Mouse (Mus musculus): ENCODE measurements around the gene Ctsa. TPM values are rescaled to one million over a fixed set of nuclear protein-coding genes. Genes with fewer than 3 reads are reported as not detected.
"Not testable (repeated sequence)": the region's sequence is repeated elsewhere in the genome, so short reads cannot be mapped to it uniquely, and the experiment has no call there.

Gene Ctsa
- polyA plus RNA-seq, 1 experiment from 2014 or later, result 135 TPM

DNA sequence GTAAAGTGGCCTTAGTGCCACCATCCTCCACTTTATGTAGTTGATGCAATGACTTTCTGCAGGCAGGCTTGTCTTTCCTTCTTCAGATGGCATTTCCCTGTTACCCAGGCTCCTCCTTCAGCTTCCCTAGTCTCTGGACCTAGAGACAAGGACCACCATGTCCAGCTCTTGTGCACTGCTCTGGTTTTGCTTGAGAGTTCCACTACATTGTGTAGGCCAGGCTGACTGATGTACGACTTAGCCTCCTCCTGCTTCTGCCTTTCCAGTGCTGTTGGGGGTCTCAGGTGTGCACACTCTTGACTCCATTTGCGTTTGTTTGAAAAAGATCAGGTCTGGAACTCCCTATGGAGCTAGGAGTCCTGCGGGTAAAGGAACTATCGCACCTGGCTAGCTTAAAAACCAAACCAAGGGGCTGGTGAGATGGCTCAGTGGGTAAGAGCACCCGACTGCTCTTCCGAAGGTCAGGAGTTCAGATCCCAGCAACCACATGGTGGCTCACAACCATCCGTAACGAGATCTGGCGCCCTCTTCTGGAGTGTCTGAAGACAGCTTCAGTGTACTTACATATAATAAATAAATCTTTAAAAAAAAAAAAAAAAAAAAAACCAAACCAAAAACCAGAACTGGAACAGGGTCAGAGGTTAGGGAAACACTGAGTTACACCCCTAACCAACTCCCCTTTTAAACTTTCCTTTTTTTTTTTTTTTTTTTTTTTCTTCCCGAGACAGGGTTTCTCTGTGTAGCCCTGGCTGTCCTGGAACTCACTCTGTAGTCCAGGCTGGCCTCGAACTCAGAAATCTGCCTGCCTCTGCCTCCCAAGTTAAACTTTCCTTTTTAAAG, 44.9 kb downstream of the Ctsa start:
- Histone ChIP-seq H3K4me1 (ENCODE audit: control insufficient read depth, insufficient read depth, low read length) (peaks cover 30% of the 10 kb centered on the region), H3K4me2 (replicated peaks; ENCODE audit: low read depth, low read length) (peak overlapping the region; percentile 94), H3K4me3 (ENCODE audit: low read length) (peak overlapping the region; percentile 96)
- not testable (repeated sequence) for H3K27me3 ChIP-seq (ENCODE audit: control insufficient read depth, insufficient read depth, low read length); H3K9me3 ChIP-seq (ENCODE audit: control insufficient read depth, low read length); H3K36me3 ChIP-seq (ENCODE audit: control insufficient read depth, insufficient read depth, low read length); H3K9ac ChIP-seq (ENCODE audit: low read depth, low read length); H3K27ac ChIP-seq (ENCODE audit: low read depth, low read length); ATAC-seq (ENCODE audit: low FRiP score, low TSS enrichment)
- 75% methylated on average over 10 of the region's 11 CpGs for WGBS

DNA sequence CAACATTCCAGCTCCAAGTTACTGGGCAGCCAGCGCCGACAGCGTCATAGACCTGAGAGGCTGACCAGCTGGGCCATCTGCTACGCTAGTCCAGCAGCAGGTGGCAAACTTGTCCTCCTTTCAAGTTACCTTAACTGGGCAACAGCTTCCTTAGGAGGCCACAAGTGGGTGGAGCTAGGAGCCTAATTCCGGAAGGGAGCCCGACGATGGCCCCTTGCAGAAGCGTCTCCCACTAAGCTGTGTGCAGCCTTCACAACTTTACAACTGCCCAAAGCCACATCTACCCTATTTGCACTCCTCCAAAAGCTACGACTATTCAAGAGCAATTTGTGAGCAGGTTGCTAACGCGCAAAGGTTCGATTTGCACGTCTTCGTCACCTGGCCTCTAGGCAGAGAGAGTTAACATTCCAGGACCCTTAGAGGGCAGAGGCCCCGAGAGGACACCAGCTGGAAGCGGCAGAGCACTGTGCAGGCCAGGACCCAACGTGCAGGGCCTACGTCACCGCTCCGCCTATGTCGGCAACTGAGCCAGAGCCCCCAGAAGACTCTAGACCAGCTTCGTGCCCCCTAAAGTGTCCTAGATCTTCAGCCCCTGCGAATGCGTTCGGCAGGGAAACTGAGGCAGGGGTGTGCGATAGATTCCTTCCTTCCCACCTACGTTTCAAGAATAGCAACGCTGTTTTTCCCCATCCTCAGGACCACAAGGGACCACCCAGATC, 46.0 kb downstream of the Ctsa start:
- WGBS, result under 1% methylated on average over 28 of the region's 28 CpGs
- peak overlapping the region; percentile 100 for H3K27ac ChIP-seq (ENCODE audit: low read depth, low read length)

DNA sequence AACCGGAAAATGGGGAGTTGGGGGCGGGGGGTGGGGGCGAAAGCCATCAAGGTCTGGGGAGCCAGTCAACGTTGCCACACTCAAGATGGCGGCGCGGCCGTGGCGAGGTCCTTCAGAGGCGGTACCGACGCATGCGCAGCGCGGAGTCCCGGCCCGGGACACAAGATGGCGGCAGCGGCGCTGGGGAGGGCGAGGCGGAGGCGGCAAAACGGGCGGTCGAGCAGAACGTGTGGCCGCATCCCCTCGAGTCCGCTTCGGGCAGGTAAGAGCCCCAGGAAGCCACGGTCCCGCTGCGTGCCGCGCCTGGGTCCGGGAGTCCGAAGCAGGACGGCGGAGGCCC, 46.5 kb downstream of the Ctsa start, which contains the start of gene Pcif1:
Pcif1 (plus strand) TSS at position 77 of the 340 bp plus-strand sequence.
- Histone ChIP-seq H3K9ac (ENCODE audit: low read depth, low read length) (peak within 1 kb of the TSS; percentile 100), H3K4me1 (ENCODE audit: control insufficient read depth, insufficient read depth, low read length) (peaks cover 23% of the 10 kb centered on the region), H3K27ac (ENCODE audit: low read depth, low read length) (peak within 1 kb of the TSS; percentile 100), H3K4me2 (replicated peaks; ENCODE audit: low read depth, low read length) (peak within 1 kb of the TSS; percentile 94), H3K9me3 (ENCODE audit: control insufficient read depth, low read length) (no peaks in the 10 kb centered on the region), H3K27me3 (ENCODE audit: control insufficient read depth, insufficient read depth, low read length) (no peaks in the 10 kb centered on the region), H3K36me3 (ENCODE audit: control insufficient read depth, insufficient read depth, low read length) (peaks cover 12% of the 10 kb centered on the region), H3K4me3 (ENCODE audit: low read length) (peak within 1 kb of the TSS; percentile 96)
- peak; percentile 75 for ATAC-seq (ENCODE audit: low FRiP score, low TSS enrichment)
- WGBS, result under 1% methylated on average over 40 of the region's 40 CpGs

More for the DNA sequence above, 46.0 kb downstream of the Ctsa start:
- Histone ChIP-seq H3K4me2 (replicated peaks; ENCODE audit: low read depth, low read length) (peak overlapping the region; percentile 94), H3K4me1 (ENCODE audit: control insufficient read depth, insufficient read depth, low read length) (peaks cover 28% of the 10 kb centered on the region), H3K9me3 (ENCODE audit: control insufficient read depth, low read length) (no peaks in the 10 kb centered on the region), H3K36me3 (ENCODE audit: control insufficient read depth, insufficient read depth, low read length) (peaks cover 7% of the 10 kb centered on the region; the same call in 1 of the 2 replicates), H3K27me3 (ENCODE audit: control insufficient read depth, insufficient read depth, low read length) (no peaks in the 10 kb centered on the region), H3K9ac (ENCODE audit: low read depth, low read length) (peak overlapping the region; percentile 100), H3K4me3 (ENCODE audit: low read length) (peak overlapping the region; percentile 96)
- peak; percentile 29 for ATAC-seq (ENCODE audit: low FRiP score, low TSS enrichment)

DNA sequence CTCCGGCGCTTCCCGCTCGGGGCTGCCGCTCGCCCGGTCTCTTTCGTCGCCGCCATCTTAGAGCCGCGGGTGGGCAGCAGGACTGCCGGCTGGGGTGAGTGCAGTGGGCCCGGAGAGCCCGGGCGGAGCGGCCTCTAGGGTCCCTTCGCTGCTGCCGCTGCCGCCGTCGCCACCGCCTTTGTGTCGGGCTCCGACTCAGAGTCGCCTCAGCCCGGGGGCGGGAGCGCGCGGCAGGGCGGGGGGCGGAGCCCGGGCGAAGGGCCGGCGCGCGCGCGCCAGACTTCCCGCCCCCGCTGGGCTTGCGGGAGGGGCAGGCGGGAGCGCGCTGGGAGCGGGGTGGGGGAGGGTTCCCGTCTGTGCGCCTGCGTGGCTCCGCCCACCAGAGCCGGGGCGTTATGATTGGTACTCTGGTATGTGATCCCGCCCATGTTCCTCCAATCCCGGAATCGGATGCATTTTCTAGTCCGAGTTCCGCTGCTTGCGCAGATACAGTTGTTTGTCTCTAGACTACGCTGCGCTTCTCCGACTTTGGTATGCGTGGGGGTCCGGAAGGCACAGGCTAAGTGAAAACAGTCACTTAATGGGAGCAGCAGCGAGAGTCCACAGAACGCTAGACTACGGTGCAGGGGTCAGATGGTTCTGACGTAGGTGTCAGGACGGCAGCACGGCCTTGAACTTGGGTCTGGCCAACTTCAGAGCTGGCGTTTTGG, 47.0 kb downstream of the Ctsa start:
- H3K4me1 ChIP-seq (ENCODE audit: control insufficient read depth, insufficient read depth, low read length), result peaks cover 18% of the 10 kb centered on the region
- WGBS, result under 1% methylated on average over 69 of the region's 72 CpGs
- peak overlapping the region; percentile 96 for H3K4me3 ChIP-seq (ENCODE audit: low read length)
- peak overlapping the region; percentile 94 for H3K4me2 ChIP-seq (replicated peaks; ENCODE audit: low read depth, low read length)
- H3K27ac ChIP-seq (ENCODE audit: low read depth, low read length), result peak overlapping the region; percentile 100
- no peaks in the 10 kb centered on the region for H3K9me3 ChIP-seq (ENCODE audit: control insufficient read depth, low read length)
- no peaks in the 10 kb centered on the region for H3K27me3 ChIP-seq (ENCODE audit: control insufficient read depth, insufficient read depth, low read length)
- ATAC-seq (ENCODE audit: low FRiP score, low TSS enrichment), result peak; percentile 83
- H3K36me3 ChIP-seq (ENCODE audit: control insufficient read depth, insufficient read depth, low read length), result peaks cover 15% of the 10 kb centered on the region
- peak overlapping the region; percentile 100 for H3K9ac ChIP-seq (ENCODE audit: low read depth, low read length)

DNA sequence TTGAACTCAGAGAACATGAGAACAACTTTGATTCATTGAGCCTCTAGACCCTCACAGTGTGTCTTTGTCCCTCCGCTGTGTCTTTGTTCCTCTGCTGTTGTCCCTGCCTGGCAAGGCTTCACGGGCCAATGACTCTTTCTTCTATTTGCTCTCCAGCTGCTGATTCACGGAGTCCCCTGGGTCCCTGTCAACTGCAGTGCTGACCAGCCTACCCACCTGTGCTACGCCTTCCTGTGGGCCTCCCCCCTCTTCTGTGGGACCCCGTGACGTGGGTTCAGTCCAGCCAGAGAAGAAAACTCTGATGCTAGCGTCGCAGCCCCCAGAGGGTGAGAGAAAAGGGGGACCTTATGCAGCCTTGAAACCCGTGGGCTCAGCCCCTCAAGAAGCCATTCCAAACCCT, 49.9 kb downstream of the Ctsa start:
- no peak overlapping the region for H3K4me3 ChIP-seq (ENCODE audit: low read length)
- no peak overlapping the region for H3K9ac ChIP-seq (ENCODE audit: low read depth, low read length)
- H3K4me1 ChIP-seq (ENCODE audit: control insufficient read depth, insufficient read depth, low read length), result peaks cover 15% of the 10 kb centered on the region; the same call in 1 of the 2 replicates
- no peak overlapping the region for H3K4me2 ChIP-seq (replicated peaks; ENCODE audit: low read depth, low read length)
- no peaks in the 10 kb centered on the region for H3K27me3 ChIP-seq (ENCODE audit: control insufficient read depth, insufficient read depth, low read length)
- WGBS, result 52% methylated on average over 9 of the region's 9 CpGs
- 0 out of 2 replicates have a peak overlapping the region, but pooled peaks have one; percentile 17 for H3K27ac ChIP-seq (ENCODE audit: low read depth, low read length)
- no peak for ATAC-seq (ENCODE audit: low FRiP score, low TSS enrichment)
- H3K36me3 ChIP-seq (ENCODE audit: control insufficient read depth, insufficient read depth, low read length), result peaks cover 41% of the 10 kb centered on the region
- H3K9me3 ChIP-seq (ENCODE audit: control insufficient read depth, low read length), result no peaks in the 10 kb centered on the region

DNA sequence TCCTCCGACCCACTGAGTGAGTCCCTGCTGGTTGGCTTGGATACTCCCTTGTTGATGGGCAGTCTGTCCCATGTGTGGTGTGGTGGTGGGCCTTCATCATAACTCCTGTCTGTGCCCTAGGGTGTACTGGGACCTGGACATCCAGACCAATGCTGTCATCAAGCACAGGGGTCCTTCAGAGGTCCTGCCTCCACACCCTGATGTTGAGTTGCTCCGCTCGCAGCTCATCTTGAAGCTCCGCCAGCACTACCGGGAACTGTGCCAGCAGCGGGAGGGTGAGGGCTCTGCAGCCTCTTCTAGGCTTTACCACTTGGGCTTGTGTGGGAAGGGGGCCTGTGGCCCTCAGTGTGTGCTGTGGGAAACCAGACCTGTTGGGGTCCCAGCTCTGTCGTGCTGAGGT, 53.1 kb downstream of the Ctsa start:
- ATAC-seq (ENCODE audit: low FRiP score, low TSS enrichment), result no peak
- Histone ChIP-seq H3K36me3 (ENCODE audit: control insufficient read depth, insufficient read depth, low read length) (peaks cover 72% of the 10 kb centered on the region), H3K27ac (ENCODE audit: low read depth, low read length) (no peak overlapping the region), H3K4me1 (ENCODE audit: control insufficient read depth, insufficient read depth, low read length) (peaks cover 3% of the 10 kb centered on the region; the same call in 1 of the 2 replicates), H3K4me3 (ENCODE audit: low read length) (no peak overlapping the region), H3K9me3 (ENCODE audit: control insufficient read depth, low read length) (no peaks in the 10 kb centered on the region), H3K27me3 (ENCODE audit: control insufficient read depth, insufficient read depth, low read length) (no peaks in the 10 kb centered on the region), H3K4me2 (replicated peaks; ENCODE audit: low read depth, low read length) (no peak overlapping the region), H3K9ac (ENCODE audit: low read depth, low read length) (0 out of 2 replicates have a peak overlapping the region, but pooled peaks have one; percentile 7)
- 77% methylated on average over 7 of the region's 7 CpGs for WGBS

DNA sequence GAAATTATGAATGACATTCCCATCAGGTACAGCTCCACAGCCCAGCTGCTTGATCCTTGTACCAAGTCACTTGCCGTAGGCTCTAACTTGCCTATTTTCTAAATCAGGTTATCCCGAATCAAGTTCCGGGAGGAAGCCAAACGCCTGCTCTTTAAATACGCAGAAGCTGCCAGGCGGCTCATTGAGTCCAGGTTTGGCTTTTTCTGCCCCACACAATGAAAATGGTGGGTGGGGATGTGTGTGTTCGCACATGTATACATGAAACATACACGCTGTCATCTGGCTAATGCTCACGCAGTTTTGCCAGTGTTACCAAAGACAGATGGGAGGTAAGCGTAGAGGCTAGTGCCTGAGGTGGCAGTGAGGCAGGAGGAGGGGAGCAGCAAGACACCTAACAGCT, 53.9 kb downstream of the Ctsa start:
- Histone ChIP-seq H3K9ac (ENCODE audit: low read depth, low read length) (no peak overlapping the region), H3K4me2 (replicated peaks; ENCODE audit: low read depth, low read length) (no peak overlapping the region), H3K36me3 (ENCODE audit: control insufficient read depth, insufficient read depth, low read length) (peaks cover 81% of the 10 kb centered on the region), H3K9me3 (ENCODE audit: control insufficient read depth, low read length) (no peaks in the 10 kb centered on the region), H3K4me1 (ENCODE audit: control insufficient read depth, insufficient read depth, low read length) (no peaks in the 10 kb centered on the region), H3K27me3 (ENCODE audit: control insufficient read depth, insufficient read depth, low read length) (no peaks in the 10 kb centered on the region), H3K4me3 (ENCODE audit: low read length) (no peak overlapping the region), H3K27ac (ENCODE audit: low read depth, low read length) (no peak overlapping the region)
- ATAC-seq (ENCODE audit: low FRiP score, low TSS enrichment), result no peak
- WGBS, result 97% methylated on average over 10 of the region's 10 CpGs

DNA sequence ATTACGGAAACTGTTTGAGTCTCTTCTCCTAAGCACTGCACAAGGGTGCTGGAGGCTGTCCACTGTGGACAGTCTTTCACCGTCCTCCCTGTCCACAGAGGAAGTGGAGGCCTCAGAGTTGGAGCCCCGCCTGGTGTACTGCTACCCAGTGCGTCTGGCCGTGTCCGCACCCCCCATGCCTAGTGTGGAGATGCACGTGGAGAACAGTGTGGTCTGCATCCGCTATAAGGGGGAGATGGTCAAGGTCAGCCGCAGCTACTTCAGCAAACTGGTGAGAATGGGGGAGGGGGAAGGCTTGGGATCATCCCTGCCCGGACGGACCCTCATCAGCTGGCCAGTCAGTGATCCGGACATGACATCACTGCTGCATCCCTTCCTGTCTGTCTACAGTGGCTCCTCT, 56.3 kb downstream of the Ctsa start:
- Histone ChIP-seq H3K4me1 (ENCODE audit: control insufficient read depth, insufficient read depth, low read length) (no peaks in the 10 kb centered on the region), H3K4me2 (replicated peaks; ENCODE audit: low read depth, low read length) (no peak overlapping the region), H3K36me3 (ENCODE audit: control insufficient read depth, insufficient read depth, low read length) (peaks cover 98% of the 10 kb centered on the region), H3K27ac (ENCODE audit: low read depth, low read length) (no peak overlapping the region), H3K4me3 (ENCODE audit: low read length) (no peak overlapping the region), H3K9ac (ENCODE audit: low read depth, low read length) (no peak overlapping the region), H3K9me3 (ENCODE audit: control insufficient read depth, low read length) (no peaks in the 10 kb centered on the region), H3K27me3 (ENCODE audit: control insufficient read depth, insufficient read depth, low read length) (no peaks in the 10 kb centered on the region)
- ATAC-seq (ENCODE audit: low FRiP score, low TSS enrichment), result peak; percentile 30
- WGBS, result 65% methylated on average over 12 of the region's 12 CpGs
